Mouse (Mus musculus) CH12.LX (cell line): ENCODE data around the gene Slc12a5.

Experiments used
- CHD2 ChIP-seq: IDR thresholded peaks from 2 replicates; pipeline ENCODE4 v1.6.1; 2011; ENCODE audit warnings: low read length, improper control_type of control experiment
- CTCF ChIP-seq, 2 experiments: IDR thresholded peaks in 1 of 2; conservative IDR thresholded peaks in 1 of 2; 2 replicates each; pipeline ENCODE4 v1.5.1; 2011 to 2012; ENCODE audit warnings: low read depth in 2 of 2, low read length in 2 of 2, improper control_type of control experiment in 1 of 2, inconsistent platforms in 1 of 2, mild to moderate bottlenecking in 1 of 2, moderate library complexity in 1 of 2
- E2F4 ChIP-seq: IDR thresholded peaks from 2 replicates; pipeline ENCODE4 v1.6.1; 2011; ENCODE audit warnings: low read depth, low read length, improper control_type of control experiment; ENCODE audit not compliant: insufficient replicate concordance
- EP300 ChIP-seq: IDR thresholded peaks from 2 replicates; pipeline ENCODE4 v1.6.1; 2011; ENCODE audit warnings: low read length, improper control_type of control experiment
- GABPA ChIP-seq: IDR thresholded peaks from 2 replicates; pipeline ENCODE4 v1.6.1; 2012; ENCODE audit warnings: low read depth, low read length, improper control_type of control experiment, inconsistent platforms; ENCODE audit not compliant: insufficient replicate concordance
- JUN ChIP-seq: IDR thresholded peaks from 2 replicates; pipeline ENCODE4 v1.6.1; 2011; ENCODE audit warnings: low read depth, mild to moderate bottlenecking, low read length, improper control_type of control experiment, moderate library complexity; ENCODE audit not compliant: insufficient read depth
- MAFK ChIP-seq: IDR thresholded peaks from 2 replicates; pipeline ENCODE4 v1.6.1; 2011; ENCODE audit warnings: low read length, improper control_type of control experiment; ENCODE audit not compliant: insufficient replicate concordance
- MAX ChIP-seq: IDR thresholded peaks from 2 replicates; pipeline ENCODE4 v1.6.1; 2011; ENCODE audit warnings: low read length, improper control_type of control experiment
- MAZ ChIP-seq: IDR thresholded peaks from 2 replicates; pipeline ENCODE4 v1.6.1; 2012; ENCODE audit warnings: low read depth, mild to moderate bottlenecking, inconsistent platforms, low read length, improper control_type of control experiment, moderate library complexity
- NRF1 ChIP-seq: IDR thresholded peaks from 2 replicates; pipeline ENCODE4 v1.6.1; 2014; ENCODE audit warnings: low read depth, mild to moderate bottlenecking, inconsistent platforms, low read length, improper control_type of control experiment, moderate library complexity
- POLR2A ChIP-seq: IDR thresholded peaks from 2 replicates; pipeline ENCODE4 v1.6.1; 2011; ENCODE audit warnings: low read depth, mild to moderate bottlenecking, improper control_type of control experiment, low read length
- SMC3 ChIP-seq: IDR thresholded peaks from 2 replicates; pipeline ENCODE4 v1.6.1; 2011; ENCODE audit warnings: low read depth, low read length, improper control_type of control experiment
- USF2 ChIP-seq: conservative IDR thresholded peaks from 2 replicates; pipeline ENCODE4 v1.6.1; 2011; ENCODE audit warnings: low read depth, low read length, improper control_type of control experiment
- ZC3H11A ChIP-seq: IDR thresholded peaks from 2 replicates; pipeline ENCODE4 v1.6.1; 2012; ENCODE audit warnings: low read depth, mild to moderate bottlenecking, inconsistent platforms, low read length, improper control_type of control experiment

DNA sequence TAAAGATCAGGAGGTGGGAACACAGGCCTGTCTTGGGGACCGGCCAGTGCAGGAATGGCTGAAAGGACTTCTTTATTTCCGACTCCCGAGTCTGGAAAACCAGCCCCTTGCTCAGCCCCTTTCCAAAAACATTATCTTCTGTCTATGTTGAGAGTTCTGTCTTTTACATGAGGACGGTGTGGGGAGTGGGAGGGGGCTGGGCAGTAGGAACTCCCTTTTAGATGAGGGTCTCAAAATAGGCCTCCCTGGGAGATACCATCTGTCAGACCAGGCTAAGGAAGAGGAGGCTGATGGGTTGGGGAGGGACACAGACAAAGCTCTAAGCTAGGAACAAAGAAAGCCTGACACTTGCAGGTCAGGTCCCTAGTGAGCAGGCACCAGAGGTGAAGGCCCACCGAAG is 88.4 kb downstream of the Slc12a5 start:
- no peak for TF ChIP-seq E2F4
- TF ChIP-seq NRF1: no peak
- TF ChIP-seq CTCF (conservative IDR thresholded peaks at IDR 0.05 in 1 of 2, IDR thresholded peaks at IDR 0.05 in 1 of 2; ENCODE audit: low read depth in 2 of 2, low read length in 2 of 2): no peak
- no peak for TF ChIP-seq MAX
- no peak for TF ChIP-seq CHD2
- no peak for TF ChIP-seq POLR2A
- no peak for TF ChIP-seq USF2
- TF ChIP-seq JUN: no peak
- TF ChIP-seq EP300: no peak
- TF ChIP-seq ZC3H11A: no peak
- TF ChIP-seq MAZ: no peak
- no peak for TF ChIP-seq GABPA
- no peak for TF ChIP-seq MAFK
- TF ChIP-seq SMC3: no peak
